Mouse (Mus musculus): ENCODE results near the gene Wfdc15a.

Gene Wfdc15a

DNA sequence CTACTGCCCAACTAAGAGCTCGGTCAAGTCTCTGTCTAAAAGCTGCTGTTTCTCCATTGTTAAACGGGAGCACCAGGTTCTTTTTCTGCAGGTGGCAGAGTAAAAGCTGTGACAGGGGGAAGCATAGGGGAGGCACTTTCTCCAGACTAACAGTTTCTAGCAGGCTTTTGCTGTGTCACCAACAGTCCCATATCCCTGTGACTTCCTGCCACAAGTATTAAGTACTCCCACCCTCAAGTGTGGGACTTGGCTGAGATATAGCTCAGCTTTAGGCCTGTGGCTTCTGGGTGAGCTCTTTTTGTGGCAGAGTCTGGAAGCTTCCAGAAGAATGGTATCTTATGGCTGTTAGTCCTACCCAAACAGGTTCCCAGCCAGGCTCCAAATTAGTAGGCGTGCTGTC is 24.1 kb downstream of the Wfdc15a start:
- DNase-seq: no peak

DNA sequence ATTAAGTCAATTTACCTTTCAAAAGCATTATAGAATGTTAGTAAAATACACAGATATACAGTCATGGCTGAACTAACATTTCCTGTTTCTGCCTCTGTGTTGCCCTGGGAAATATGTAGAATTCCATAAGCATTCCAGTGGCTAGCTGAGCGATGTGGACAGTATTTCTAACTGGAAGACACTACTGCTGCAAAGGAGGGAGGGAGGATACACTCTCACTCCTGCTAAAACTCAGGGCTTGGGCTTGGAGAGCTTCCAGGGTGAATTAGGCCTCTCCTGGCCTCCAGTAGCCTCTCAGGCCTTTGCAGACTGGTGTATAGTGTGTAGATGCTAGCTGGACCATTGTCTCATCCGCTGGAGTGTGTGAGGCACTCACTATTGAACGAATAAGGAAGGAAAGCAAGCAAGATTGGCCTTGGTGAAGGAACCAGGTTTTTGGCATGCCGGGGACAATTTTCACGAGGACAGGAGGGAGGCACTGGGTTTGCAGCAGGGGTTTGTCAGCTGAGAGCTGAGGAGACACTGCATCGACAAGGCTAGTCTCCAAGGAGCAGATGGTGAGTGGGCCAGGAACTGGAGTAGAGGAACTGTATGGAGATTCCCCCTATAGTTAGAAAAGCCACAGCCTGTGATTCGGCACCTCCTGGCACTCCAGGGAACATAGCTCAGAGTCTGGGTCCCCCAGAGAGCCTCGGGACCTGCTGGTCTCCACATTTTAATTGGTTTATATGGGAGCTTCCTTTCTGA is 25.1 kb downstream of the Wfdc15a start:
- peak; percentile 37 to 48 for DNase-seq

DNA sequence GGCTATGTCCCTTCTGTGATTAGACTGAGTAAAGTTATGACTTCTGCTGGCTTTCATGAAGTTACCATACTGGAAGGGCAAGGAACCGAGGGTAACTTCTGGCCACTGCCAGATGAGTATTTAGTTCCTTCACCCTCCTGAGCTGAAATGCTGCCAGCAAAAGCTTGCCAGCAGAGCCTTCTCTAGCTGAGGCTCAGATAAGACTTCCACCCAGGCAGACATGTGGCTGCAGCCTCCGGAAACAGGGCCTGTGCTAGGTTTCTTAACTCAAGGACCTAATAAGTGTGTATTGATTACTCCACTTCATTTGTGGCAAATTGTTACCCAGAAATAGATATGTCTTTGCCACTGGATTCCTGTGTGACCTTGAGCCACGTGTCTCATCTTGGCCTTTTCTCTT is 26.5 kb downstream of the Wfdc15a start:
- no peak for DNase-seq

DNA sequence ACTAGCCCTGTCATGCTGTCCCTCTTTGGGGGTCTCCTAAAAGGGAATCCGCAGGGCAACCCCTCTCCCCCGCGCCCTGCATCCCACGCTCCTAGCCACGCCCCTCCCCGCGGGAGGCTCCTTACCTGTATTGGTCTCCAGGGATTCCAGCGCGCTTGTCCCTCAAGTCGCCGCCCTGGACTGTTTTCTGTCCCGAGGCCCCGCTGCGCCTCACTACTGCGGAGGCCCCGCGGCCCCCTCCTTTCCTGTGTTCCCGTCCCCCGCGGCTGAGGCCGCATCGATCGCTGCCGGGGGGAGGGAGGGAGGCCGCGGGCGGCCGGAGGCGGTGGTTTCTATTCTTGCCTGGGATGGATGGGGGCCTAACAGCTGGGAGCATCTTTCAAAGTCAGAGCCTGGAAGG is 29.0 kb downstream of the Wfdc15a start, which contains the start of gene Kcns1:
Kcns1 (minus strand) TSS at position 212 of the 400 bp plus-strand sequence.
- DNase-seq: peak in 1 of 2 experiments; percentile 30

DNA sequence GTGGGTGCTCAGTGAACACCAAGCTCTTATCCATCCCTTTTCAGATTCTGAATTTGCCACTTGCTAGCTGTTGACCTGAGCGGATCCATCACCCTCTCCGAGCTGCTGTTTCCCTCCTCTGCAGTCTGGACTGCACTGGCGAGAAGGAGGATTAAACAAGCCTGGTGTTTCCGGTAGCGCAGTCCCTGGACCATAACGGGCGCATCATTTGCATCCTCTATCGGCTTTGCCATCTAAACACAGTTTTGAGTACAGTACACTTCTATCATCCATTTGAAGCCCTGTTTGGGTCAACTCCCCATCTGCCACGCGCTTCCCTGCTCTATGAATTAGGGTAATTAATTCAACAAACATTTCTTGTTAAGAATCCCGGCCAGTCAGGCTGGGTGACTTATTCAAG is 29.6 kb downstream of the Wfdc15a start:
- DNase-seq: no peak

DNA sequence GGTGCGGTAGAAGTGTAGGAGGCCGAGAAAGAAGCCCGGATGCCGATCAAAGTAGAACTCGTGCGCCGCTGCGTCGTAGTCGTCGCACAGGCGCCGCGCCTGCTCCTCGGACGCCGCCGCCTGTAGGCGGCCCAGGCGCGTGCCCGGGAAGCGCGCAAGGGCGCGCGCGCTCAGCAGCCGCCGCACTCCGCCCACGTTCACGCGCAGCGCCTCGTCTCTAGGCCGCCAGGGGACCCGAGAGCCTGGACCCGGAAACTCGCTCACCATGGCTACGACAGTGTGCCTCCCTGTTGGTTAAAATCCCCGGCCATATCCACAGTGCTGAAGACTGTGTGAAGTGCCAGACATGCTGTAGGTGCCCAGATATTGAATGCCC is 31.4 kb downstream of the Wfdc15a start:
- no peak for DNase-seq

DNA sequence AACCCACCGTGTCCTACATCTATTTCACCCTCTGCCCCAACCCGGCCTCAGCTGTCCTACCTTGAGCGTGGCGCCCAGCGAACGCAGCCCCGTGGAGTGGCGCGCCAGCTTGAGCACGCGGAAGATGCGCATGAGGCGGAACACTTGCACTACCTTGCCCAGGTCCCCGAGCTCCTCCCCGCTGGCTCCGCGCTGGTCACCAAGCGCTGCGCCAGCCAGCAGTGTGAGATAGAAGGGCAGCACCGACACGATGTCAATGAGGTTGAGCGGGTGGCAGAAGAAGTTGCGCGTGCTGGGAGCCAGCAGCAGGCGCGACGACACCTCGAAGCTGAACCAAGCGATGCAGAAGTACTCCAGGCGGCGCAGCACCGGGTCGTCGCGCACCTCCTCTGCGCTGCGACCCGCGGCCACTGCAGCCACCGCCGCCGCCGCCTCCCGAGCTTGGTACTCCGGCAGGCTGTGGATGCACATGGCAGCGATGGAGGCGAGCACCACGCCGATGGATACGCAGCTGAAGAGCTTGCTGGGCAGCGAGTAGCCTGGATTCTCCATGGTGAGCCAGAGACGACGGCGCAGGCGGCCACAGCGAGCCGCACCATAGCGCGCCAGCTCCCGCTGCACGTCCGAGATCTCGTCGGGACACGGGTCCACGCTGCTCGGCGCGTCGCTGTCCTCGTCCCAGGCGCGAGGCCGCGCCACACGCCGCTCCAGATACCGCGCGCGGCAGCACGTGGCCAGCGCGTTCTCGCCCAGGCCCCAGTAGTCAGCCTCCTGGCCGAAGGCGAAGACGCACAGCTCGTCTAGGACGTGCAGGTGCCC is 32.0 kb downstream of the Wfdc15a start:
- no peak for DNase-seq

DNA sequence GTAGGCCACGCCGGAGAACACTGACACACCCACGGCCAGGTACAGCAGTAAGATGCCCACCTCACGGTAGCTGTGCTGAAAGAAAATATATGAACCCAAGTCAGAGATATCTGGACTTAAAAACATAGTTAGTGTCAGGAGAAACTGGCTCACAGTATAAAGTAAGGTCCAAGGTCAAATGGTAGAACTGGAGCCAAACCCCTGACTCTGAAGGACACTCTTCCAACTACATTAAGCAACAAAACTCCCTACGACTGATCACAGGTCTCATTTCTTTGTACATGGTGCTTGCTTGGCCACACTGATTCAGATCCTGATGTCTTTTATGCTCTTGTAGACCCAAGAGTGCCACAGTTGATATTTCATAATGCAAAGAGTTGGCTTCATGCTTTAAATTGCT is 35.0 kb downstream of the Wfdc15a start:
- DNase-seq: no peak

DNA sequence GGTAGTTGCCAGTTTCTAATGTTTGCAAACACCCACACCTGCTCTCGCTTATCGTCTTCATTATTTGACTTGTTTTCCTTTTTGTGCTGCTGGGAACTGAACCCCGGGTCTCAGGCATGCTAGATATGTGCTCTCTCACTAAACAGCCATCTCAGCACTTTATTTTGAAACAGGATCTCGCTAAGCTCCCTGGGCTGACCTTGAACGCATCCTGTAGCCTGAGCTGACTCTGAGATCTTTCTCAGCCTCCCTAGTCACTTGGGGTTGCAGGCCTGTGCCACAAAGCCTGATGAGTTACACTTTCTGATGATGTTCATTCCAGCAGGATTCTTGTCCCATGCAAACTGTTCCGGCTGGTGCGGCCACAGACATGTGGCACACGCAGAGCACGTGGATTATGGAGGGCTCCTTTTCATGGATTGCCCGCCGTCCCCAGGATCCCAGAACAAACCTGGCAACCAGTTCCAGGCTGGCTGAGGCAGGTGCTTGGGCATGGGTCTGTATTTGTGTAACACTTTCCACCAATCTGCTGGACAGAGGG is 38.3 kb downstream of the Wfdc15a start:
- no peak for DNase-seq

DNA sequence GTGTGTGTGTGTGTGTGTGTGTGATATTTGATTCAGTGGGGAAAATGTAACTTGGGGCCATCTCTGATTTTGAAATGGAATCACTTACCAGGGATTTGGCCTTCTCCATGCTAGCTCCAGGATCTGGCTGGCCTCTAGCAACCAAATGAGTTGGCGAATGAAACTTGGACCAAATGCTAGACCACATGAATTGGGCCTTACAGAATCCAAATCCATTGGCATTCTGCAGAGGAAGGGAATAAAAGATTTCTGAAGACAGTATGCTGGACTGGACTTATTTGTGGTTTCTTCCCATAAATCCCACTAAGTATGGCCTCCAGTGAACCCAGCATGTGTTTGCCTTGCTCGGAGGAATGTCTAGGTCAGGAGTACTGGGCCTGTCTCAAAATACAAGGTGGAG is 41.1 kb downstream of the Wfdc15a start:
- no peak for DNase-seq

DNA sequence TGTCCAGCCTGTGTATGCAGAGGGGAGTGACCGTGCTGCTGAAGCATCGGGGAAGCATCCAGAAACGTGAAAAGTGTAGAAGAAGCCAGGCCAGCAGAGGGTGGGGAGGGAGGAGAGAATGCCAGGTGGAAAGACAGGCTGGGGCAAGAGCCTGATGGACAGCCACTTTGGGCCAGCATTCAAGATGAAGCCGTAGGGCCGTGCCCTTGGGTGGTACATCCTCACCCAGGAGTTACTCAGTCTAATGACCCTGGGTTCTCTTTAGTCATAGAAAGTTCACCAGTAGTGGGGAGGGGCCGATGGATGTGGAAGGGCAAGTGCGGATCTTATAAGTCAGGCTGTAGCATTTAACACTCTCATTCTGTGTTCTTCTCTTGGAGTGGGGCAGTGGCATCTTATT is 43.8 kb downstream of the Wfdc15a start:
- no peak for DNase-seq

DNA sequence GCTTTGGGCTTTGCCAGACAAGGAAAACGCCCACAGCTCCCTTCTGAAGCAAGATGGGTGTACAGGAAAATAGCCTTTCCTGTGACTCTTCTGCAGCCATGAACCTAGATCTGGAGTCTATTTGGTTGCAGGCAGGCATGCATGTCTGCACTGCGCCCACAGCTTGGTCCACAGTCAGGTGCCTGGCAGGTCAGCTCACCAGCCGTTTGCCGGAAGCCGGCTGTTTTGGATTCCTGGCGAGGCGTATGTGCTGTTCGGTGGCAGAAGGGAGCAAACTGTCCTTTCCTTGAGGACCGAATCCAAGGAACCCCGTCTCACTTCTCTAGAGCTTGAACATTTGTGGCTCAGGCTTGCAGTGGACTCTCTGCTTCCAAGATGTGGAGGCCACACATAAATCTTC is 45.9 kb downstream of the Wfdc15a start:
- DNase-seq: peak; percentile 64 to 73

DNA sequence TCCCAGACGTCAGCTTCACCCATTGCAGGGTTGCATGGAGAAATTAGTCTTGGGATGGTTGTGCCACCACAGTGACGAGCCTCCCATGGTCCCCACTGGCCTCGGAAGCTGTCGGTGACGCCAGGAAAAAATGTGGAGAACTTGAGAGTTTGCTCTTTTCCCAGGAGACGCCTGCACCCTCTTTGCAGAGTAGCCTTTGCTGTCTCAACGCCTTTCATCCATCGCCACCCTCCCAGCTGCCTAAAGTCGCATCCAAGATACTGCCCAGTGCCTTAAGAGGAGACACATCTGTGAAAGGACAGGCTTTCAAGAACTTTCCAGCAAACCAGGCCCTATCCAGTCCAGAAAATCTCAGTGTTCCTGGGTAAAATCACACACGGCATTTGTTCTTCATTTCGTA is 47.6 kb downstream of the Wfdc15a start:
- no peak for DNase-seq

DNA sequence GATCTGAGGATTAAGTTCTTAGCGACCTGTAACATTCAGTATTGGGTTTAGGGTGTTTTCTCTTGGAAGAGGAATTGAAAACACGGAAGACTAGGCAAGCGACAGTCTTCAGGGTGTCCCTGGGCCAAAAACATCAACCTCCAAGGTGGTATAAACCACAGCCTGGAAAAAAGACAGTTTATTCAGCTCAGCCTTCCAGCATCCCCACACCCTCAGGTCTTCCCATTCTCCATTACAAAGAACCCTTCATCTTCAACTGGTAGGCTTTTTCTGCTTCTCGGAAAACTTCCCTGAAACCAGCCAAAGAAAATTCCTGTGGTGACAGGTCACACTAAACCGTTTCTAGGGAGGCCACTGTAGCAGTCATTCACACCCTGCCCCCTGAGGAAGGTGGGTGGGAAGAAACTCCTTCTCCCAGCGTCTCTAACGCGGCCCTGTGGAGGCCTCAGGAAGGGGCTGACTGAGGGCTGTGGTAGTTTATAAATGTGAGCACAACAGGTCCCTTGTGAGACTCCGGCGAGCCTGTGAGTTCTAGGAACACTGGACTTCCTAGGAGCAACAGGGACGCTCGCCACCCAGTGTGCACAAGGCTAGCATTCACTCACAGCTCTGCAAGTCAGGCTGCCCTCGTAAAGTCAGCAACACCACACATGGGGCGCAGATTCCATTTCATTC is 49.7 kb downstream of the Wfdc15a start:
- no peak for DNase-seq

Data from cerebellum, postnatal 25 days (tissue).